Mouse (Mus musculus): ENCODE results near the gene Axin1.

DNA sequence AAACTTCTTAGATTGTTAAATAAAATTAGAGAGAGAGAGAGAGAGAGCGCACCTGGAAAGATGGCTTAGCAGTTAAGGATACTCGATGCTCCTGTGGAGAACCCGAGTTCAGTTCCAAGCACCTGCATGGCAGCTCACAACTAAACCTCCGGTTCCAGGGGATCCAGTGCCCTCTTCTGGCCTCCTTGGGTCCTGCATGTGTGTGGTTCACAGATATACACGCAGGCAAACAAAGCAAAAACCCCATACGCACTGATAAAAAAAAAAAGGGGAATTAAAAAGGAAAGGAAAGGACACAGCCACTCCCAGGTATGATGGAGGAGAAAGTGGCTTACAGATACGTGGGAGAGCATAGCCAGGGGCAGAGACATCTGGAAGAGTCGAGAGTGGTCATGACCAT, 94.4 kb downstream of the Axin1 start:
- no peak for TF ChIP-seq TAL1 (IDR thresholded peaks at IDR 0.05; ENCODE audit: low read length)
- TF ChIP-seq GATA1 (IDR thresholded peaks at IDR 0.05; ENCODE audit: low read length), result no peak

Measured in erythroblast, embryonic 14.5 days (primary cell).